In the genomic region with DNA sequence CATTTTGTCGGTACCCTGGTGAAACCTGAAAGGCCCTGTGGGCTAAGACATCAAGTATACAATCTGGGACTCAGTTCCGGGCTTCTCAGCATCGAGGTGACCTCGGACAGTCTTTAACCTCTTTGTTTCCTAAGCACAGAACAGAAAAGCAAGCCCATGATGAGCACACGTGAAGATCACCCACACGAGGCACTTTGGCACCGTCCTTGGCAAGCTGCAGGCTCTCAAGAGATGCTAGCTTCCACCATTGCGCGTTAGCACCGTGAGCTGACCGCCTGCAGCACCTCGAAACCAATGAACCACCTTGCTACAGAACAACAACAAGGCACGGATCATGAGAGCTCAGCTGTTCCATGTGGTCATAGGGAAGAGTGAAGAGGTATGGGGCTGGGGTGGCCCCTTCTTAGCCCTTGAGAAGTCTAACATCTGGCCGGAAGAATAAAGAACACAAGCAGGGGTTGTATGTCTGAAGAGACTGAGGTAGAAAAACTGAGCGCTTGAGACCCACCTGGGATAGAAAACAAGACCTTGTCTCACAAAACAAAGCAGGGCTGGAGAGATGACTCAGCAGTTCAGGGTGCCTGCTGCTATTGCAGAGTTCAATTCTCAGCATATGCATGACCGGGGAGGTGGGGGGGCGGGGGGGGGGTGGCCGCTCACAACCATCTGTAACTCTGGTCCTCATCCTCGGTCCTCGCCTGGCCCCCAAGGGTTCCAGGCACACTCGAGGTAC, we compare ENCODE assay signal across 16 mouse cellular contexts. TPM values are rescaled to one million over a fixed set of nuclear protein-coding genes. Genes with fewer than 3 reads are reported as not detected.
DNase-seq lines count a peak whose midpoint lies in the region; ATAC-seq and TF ChIP-seq lines count a peak whose summit lies in the region.
"Had no signal": no experiment of that assay in that cellular context is flagged by ENCODE, and none has a peak within 500 bp of the region (broad histone marks: within the 10 kb centered on the region; RNA-seq: fewer than 3 reads in every experiment).

No protein-coding gene starts in this region.

- H3K4me3 ChIP-seq in kidney, adult 2 months (ENCODE audit: insufficient read depth, low read depth, low read length), result no peak overlapping the region
- no peak overlapping the region for H3K4me3 ChIP-seq in CH12.LX (replicated peaks in 1 of 3; ENCODE audit: low read depth in 2 of 3, low read length in 2 of 3, poor library complexity in 1 of 3)
- H3K4me3 ChIP-seq in liver, embryonic 13.5 days (replicated peaks), result no peak overlapping the region
- H3K4me3 ChIP-seq in forebrain, embryonic 14.5 days (ENCODE audit: low read depth, low read length), result no peak overlapping the region
- H3K4me3 ChIP-seq: heart, embryonic 12.5 days; hindbrain, embryonic 15.5 days; layer of hippocampus, adult 2 months; left cerebral cortex, adult 2 months; limb, embryonic 15.5 days had no signal

- no peaks in the 10 kb centered on the region for H3K27me3 ChIP-seq in kidney, adult 2 months (replicated peaks; ENCODE audit: control insufficient read depth, insufficient read depth, low read length)
- no peaks in the 10 kb centered on the region for H3K27me3 ChIP-seq in CH12.LX (replicated peaks)
- no peaks in the 10 kb centered on the region for H3K27me3 ChIP-seq in liver, embryonic 13.5 days
- H3K27me3 ChIP-seq in forebrain, embryonic 14.5 days (replicated peaks; ENCODE audit: control insufficient read depth, insufficient read depth, low read length), result no peaks in the 10 kb centered on the region
- H3K27me3 ChIP-seq: heart, embryonic 12.5 days; hindbrain, embryonic 15.5 days; limb, embryonic 15.5 days had no signal

- H3K27ac ChIP-seq in kidney, adult 2 months (ENCODE audit: insufficient read depth, low read depth, low read length), result 0 out of 2 replicates have a peak overlapping the region, but pooled peaks have one; percentile 18
- H3K27ac ChIP-seq in CH12.LX (ENCODE audit: insufficient read depth, low read depth), result peak overlapping the region; percentile 50
- peak overlapping the region; percentile 39; the same call in 1 of the 2 replicates for H3K27ac ChIP-seq in liver, embryonic 13.5 days
- no peak overlapping the region for H3K27ac ChIP-seq in forebrain, embryonic 14.5 days (ENCODE audit: low read depth, low read length)
- H3K27ac ChIP-seq: hindbrain, embryonic 15.5 days; layer of hippocampus, adult 2 months; left cerebral cortex, adult 2 months; limb, embryonic 15.5 days had no signal

- H3K36me3 ChIP-seq in kidney, adult 2 months (ENCODE audit: control insufficient read depth, insufficient read depth, low read length), result no peaks in the 10 kb centered on the region
- H3K36me3 ChIP-seq in CH12.LX (replicated peaks in 1 of 2; ENCODE audit: control insufficient read depth in 1 of 2, insufficient read depth in 1 of 2, low read length in 1 of 2), result peaks cover 4 to 20% of the 10 kb centered on the region in 2 experiments
- peaks cover 14% of the 10 kb centered on the region for H3K36me3 ChIP-seq in liver, embryonic 13.5 days
- no peaks in the 10 kb centered on the region for H3K36me3 ChIP-seq in forebrain, embryonic 14.5 days (ENCODE audit: control insufficient read depth, insufficient read depth, low read length)
- H3K36me3 ChIP-seq: hindbrain, embryonic 15.5 days; limb, embryonic 15.5 days had no signal

- no peak for TF ChIP-seq RAD21 in CH12.LX (IDR thresholded peaks at IDR 0.05; ENCODE audit: low read depth, low read length)

- H3K79me2 ChIP-seq in CH12.LX (replicated peaks; ENCODE audit: control insufficient read depth, extremely low read depth, insufficient read depth, poor library complexity, severe bottlenecking), result no peaks in the 10 kb centered on the region; the same call in 1 of the 2 replicates

- peak overlapping the region; percentile 6; the same call in 1 of the 2 replicates for H3K9ac ChIP-seq in CH12.LX (ENCODE audit: insufficient read depth, low read depth)
- H3K9ac ChIP-seq in liver, embryonic 13.5 days, result 0 out of 2 replicates have a peak overlapping the region, but pooled peaks have one; percentile 33
- no peak overlapping the region for H3K9ac ChIP-seq in forebrain, embryonic 14.5 days (ENCODE audit: low read length)
- H3K9ac ChIP-seq: heart, embryonic 12.5 days; hindbrain, embryonic 15.5 days; limb, embryonic 15.5 days had no signal

- ATAC-seq in liver, embryonic 13.5 days (ENCODE audit: low read depth), result no peak
- no peak for ATAC-seq in forebrain, embryonic 14.5 days

- peak; percentile 22 for DNase-seq in cerebellum, adult 8-10 months
- no peak for DNase-seq in cerebellum, postnatal 4 days (ENCODE audit: low spot score in 2 of 2)
- DNase-seq in kidney, adult 2 months, result no peak
- no peak for DNase-seq in kidney, adult 9 months
- DNase-seq in CH12.LX (ENCODE audit: extremely low read depth), result no peak
- no peak for DNase-seq in liver, embryonic 13.5 days
- no peak for DNase-seq in ovary, postnatal 36 days (ENCODE audit: low spot score)
- no peak for DNase-seq in forebrain, embryonic 14.5 days (ENCODE audit: low spot score)
- DNase-seq: adrenal gland, postnatal 14 days; kidney, adult 11 months had no signal

- no peak for TF ChIP-seq POLR2A in kidney, adult 2 months (IDR thresholded peaks at IDR 0.05; ENCODE audit: low read depth, low read length)
- TF ChIP-seq POLR2A in CH12.LX (IDR thresholded peaks at IDR 0.05; ENCODE audit: low read depth, low read length), result no peak

- peak overlapping the region; percentile 87 for H3K4me2 ChIP-seq in CH12.LX (ENCODE audit: insufficient read depth, low read depth, poor library complexity, severe bottlenecking)
- peak overlapping the region; percentile 94 for H3K4me2 ChIP-seq in liver, embryonic 13.5 days
- H3K4me2 ChIP-seq in forebrain, embryonic 14.5 days (ENCODE audit: low read length), result no peak overlapping the region
- H3K4me2 ChIP-seq: heart, embryonic 12.5 days; hindbrain, embryonic 15.5 days; limb, embryonic 15.5 days had no signal

- peaks cover 25% of the 10 kb centered on the region for H3K4me1 ChIP-seq in kidney, adult 2 months (ENCODE audit: control insufficient read depth, insufficient read depth, low read length)
- peaks cover 20 to 61% of the 10 kb centered on the region in 2 experiments for H3K4me1 ChIP-seq in CH12.LX (ENCODE audit: control insufficient read depth in 1 of 2, insufficient read depth in 2 of 2)
- H3K4me1 ChIP-seq in liver, embryonic 13.5 days (replicated peaks), result peaks cover 73% of the 10 kb centered on the region
- H3K4me1 ChIP-seq in forebrain, embryonic 14.5 days (ENCODE audit: control insufficient read depth, insufficient read depth, low read length), result peaks cover 4% of the 10 kb centered on the region

- dilution Hi-C loops in CH12.LX (cut with MboI; ENCODE audit: extremely low pct_ligation_motif_present, extremely low pct_unique_long_range_greater_than_20kb, low sequenced_read_pairs), result no loop called here

- no peak for TF ChIP-seq EP300 in CH12.LX (IDR thresholded peaks at IDR 0.05; ENCODE audit: low read length)

- TF ChIP-seq CTCF in kidney, adult 2 months (conservative IDR thresholded peaks at IDR 0.05; ENCODE audit: insufficient read depth, insufficient read length, low read depth, low read length), result no peak
- no peak for TF ChIP-seq CTCF in CH12.LX (conservative IDR thresholded peaks at IDR 0.05 in 1 of 2, IDR thresholded peaks at IDR 0.05 in 1 of 2; ENCODE audit: low read depth in 2 of 2, low read length in 2 of 2)

- 71% methylated on average over 21 of the region's 21 CpGs for WGBS in kidney, adult 2 months
- 70% methylated on average over 21 of the region's 21 CpGs for WGBS in liver, embryonic 13.5 days (ENCODE audit: insufficient replicate concordance)
- WGBS in forebrain, embryonic 14.5 days, result 88% methylated on average over 16 of the region's 21 CpGs

- H3K9me3 ChIP-seq in CH12.LX (replicated peaks; ENCODE audit: low read length), result peaks cover 9% of the 10 kb centered on the region
- H3K9me3 ChIP-seq in liver, embryonic 13.5 days (replicated peaks), result no peaks in the 10 kb centered on the region
- H3K9me3 ChIP-seq in forebrain, embryonic 14.5 days (replicated peaks; ENCODE audit: control insufficient read depth, low read length), result no peaks in the 10 kb centered on the region
- H3K9me3 ChIP-seq: heart, embryonic 12.5 days; hindbrain, embryonic 15.5 days; limb, embryonic 15.5 days had no signal

- in situ Hi-C loops in CH12.LX (cut with MboI; ENCODE audit: low pct_ligation_motif_present, low pct_unique_long_range_greater_than_20kb, low sequenced_read_pairs), result no loop called here

TF ChIP-seq in CH12.LX, 34 proteins besides CTCF, POLR2A, EP300 and RAD21 (continues in another document):
- TF ChIP-seq TCF12 (IDR thresholded peaks at IDR 0.05; ENCODE audit: low read depth, low read length), result 0 out of 2 replicates have a peak, but pooled peaks have one; percentile 19
- TF ChIP-seq MXI1 (IDR thresholded peaks at IDR 0.05; ENCODE audit: low read depth, low read length), result peak; percentile 29
- no peak for TF ChIP-seq ZC3H11A (IDR thresholded peaks at IDR 0.05; ENCODE audit: low read depth, low read length)
- no peak for TF ChIP-seq ZNF384 (IDR thresholded peaks at IDR 0.05; ENCODE audit: low read depth, low read length)
- TF ChIP-seq NELFE (IDR thresholded peaks at IDR 0.05; ENCODE audit: low read depth, low read length), result no peak
- TF ChIP-seq ZMIZ1 (IDR thresholded peaks at IDR 0.05; ENCODE audit: low read depth, low read length), result no peak
- TF ChIP-seq POLR2AphosphoS2 (IDR thresholded peaks at IDR 0.05; ENCODE audit: low read depth, low read length), result no peak
- TF ChIP-seq TBP (conservative IDR thresholded peaks at IDR 0.05; ENCODE audit: low read depth, low read length), result 0 out of 2 replicates have a peak, but pooled peaks have one; percentile 18
- TF ChIP-seq CHD1 (IDR thresholded peaks at IDR 0.05; ENCODE audit: low read depth, low read length), result no peak; the same call in 1 of the 2 replicates
- TF ChIP-seq MYC (IDR thresholded peaks at IDR 0.05; ENCODE audit: low read depth, low read length), result 0 out of 2 replicates have a peak, but pooled peaks have one; percentile 38
- TF ChIP-seq CHD2 (IDR thresholded peaks at IDR 0.05; ENCODE audit: low read length), result no peak
- no peak for TF ChIP-seq NRF1 (IDR thresholded peaks at IDR 0.05; ENCODE audit: low read depth, low read length)

RNA-seq across cellular contexts. Expression of gene H6pd, which starts 2.5 kb away (rescaled TPM):
- polyA plus RNA-seq in kidney, adult 2 months (2012; rRNA removed), result 137 and 161 TPM in 2 replicates
- total RNA-seq in CH12.LX (2012; rRNA removed) (25.1 and 25.3 TPM in 2 replicates), CH12.LX (2014; rRNA removed) (13.2 and 17.7 TPM in 2 replicates)
- 36.2 and 38.5 TPM in 2 replicates for polyA plus RNA-seq in CH12.LX (2012; ENCODE audit: insufficient read length, low read depth)
- polyA plus RNA-seq in liver, embryonic 13.5 days (2015; fragmentation: Nextera tagmentation; extraction: Ambion mirVana), result 6.8 and 7.3 TPM in 2 replicates
- polyA plus RNA-seq in forebrain, embryonic 14.5 days (2014; fragmentation: Nextera tagmentation; extraction: Ambion mirVana), result 1.5 and 1.8 TPM in 2 replicates

RNA-seq across cellular contexts. Expression of gene Spsb1, which starts 51.4 kb away (rescaled TPM):
- polyA plus RNA-seq in kidney, adult 2 months (2012; rRNA removed), result 6.5 and 6.7 TPM in 2 replicates
- total RNA-seq in CH12.LX (2012; rRNA removed), result 0.04 and 0.34 TPM in 2 replicates
- 0.07 and 0.16 TPM in 2 replicates for total RNA-seq in CH12.LX (2014; rRNA removed)
- 0.16 and 0.19 TPM in 2 replicates for polyA plus RNA-seq in CH12.LX (2012; ENCODE audit: insufficient read length, low read depth)
- polyA plus RNA-seq in liver, embryonic 13.5 days (2015; fragmentation: Nextera tagmentation; extraction: Ambion mirVana), result 0.61 and 0.97 TPM in 2 replicates
- 4.8 and 6.2 TPM in 2 replicates for polyA plus RNA-seq in forebrain, embryonic 14.5 days (2014; fragmentation: Nextera tagmentation; extraction: Ambion mirVana)
- total RNA-seq: common myeloid progenitor, adult 5-6 weeks had no signal
